Mouse (Mus musculus): Measurements from ENCODE around the gene Commd8. TPM values are rescaled to one million over a fixed set of nuclear protein-coding genes. Genes with fewer than 3 reads are reported as not detected.

The Commd8 gene
- polyA plus RNA-seq (2015; fragmentation: Nextera tagmentation; extraction: Ambion mirVana) = 54.3 and 58.9 TPM in 2 replicates

DNA sequence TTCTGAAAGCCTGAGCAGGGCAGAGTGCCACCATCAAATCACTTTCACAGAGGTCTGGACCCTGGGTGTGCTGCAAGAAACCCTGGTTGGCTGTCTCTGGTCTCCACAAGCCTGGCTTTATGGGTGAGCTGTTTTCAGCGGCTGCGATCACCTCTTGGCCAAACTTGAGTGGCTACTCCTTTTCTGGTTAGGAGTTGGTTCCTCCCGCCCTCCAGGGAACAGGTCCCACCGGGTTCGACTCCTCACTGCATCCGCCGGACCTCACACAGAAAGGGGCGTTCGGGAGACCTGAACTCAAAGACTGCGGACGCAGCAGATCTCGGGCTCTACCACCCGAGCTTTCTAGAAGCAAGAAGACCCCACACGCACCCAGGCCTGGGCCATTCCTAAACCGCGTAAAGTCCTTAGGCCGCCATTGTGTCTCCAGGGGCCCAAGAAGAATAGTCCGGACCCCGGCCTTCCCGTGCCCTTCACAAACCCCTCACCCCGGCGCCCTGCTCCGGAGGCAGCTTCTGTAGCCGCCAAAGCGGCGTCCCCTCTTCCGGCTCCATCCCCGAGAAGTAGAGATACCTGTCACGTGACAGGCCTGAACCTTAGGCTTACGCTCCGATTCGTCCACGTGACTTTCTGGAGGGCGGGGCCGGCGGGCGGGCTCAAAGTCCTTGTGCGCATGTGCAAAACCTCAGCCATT is at the start of gene Commd8:
Gene Commd8, minus strand, starts transcription at position 596 of the 691 bp plus-strand sequence.

All from skeletal muscle tissue, postnatal 0 days (tissue).